Mouse (Mus musculus) heart, embryonic 11.5 days (tissue): Measurements from ENCODE around the gene Npm1. TPM values are rescaled to one million over a fixed set of nuclear protein-coding genes. Genes with fewer than 3 reads are reported as not detected.
A peak's percentile ranks its signal among the peaks of the same experiment; 100 is the strongest.

ENCODE experiments used
- ATAC-seq: fragments of 200-750 bp; cut with Nextera tagmentation; replicated peaks from 2 replicates; pipeline ENCODE4 v1.8.0; 2017; ENCODE audit warnings: moderate library complexity; ENCODE audit not compliant: insufficient number of reproducible peaks, low FRiP score, low TSS enrichment
- H3K27ac ChIP-seq: fragments of 300-500 bp; sonication (generic); 2 replicates; pipeline ENCODE4 v1.5.1; 2014; ENCODE audit warnings: mild to moderate bottlenecking, low read depth, low read length
- H3K27me3 ChIP-seq: fragments of 300-500 bp; sonication (generic); 2 replicates; pipeline ENCODE4 v1.6.1; 2014; ENCODE audit warnings: mild to moderate bottlenecking, low read length, mixed read lengths; ENCODE audit not compliant: control insufficient read depth, insufficient read depth
- H3K36me3 ChIP-seq: fragments of 300-500 bp; sonication (generic); 2 replicates; pipeline ENCODE4 v1.6.1; 2014; ENCODE audit warnings: mild to moderate bottlenecking, low read length, moderate library complexity, mixed read lengths; ENCODE audit not compliant: control insufficient read depth, insufficient read depth
- H3K4me1 ChIP-seq: fragments of 300-500 bp; sonication (generic); 2 replicates; pipeline ENCODE4 v1.6.1; 2014; ENCODE audit warnings: low read length; ENCODE audit not compliant: control insufficient read depth, insufficient read depth
- H3K4me2 ChIP-seq: fragments of 300-500 bp; sonication (generic); 2 replicates; pipeline ENCODE4 v1.6.1; 2014; ENCODE audit warnings: mild to moderate bottlenecking, moderate library complexity
- H3K4me3 ChIP-seq: fragments of 300-500 bp; sonication (generic); 2 replicates; pipeline ENCODE4 v1.5.1; 2014; ENCODE audit warnings: low read depth, low read length
- H3K9ac ChIP-seq: fragments of 300-500 bp; sonication (generic); 2 replicates; pipeline ENCODE4 v1.6.1; 2014; ENCODE audit warnings: mild to moderate bottlenecking, low read depth, low read length, moderate library complexity
- H3K9me3 ChIP-seq: fragments of 300-500 bp; sonication (generic); replicated peaks from 2 replicates; pipeline ENCODE4 v1.6.1; 2016; ENCODE audit warnings: low read length; ENCODE audit not compliant: control insufficient read depth
- WGBS: fragments of 180-500 bp; shearing (Covaris S2); extraction: QIAGEN DNeasy Blood & Tissue Kit; methylation state at CpG from one replicate; pipeline ENCODE4 v1.1.7; 2014; ENCODE audit not compliant: insufficient replicate concordance; 5-methylcytosine and 5-hydroxymethylcytosine counted together
- polyA plus RNA-seq: library from polyadenylated mRNA; unstranded; fragments of >200 nt; fragmentation: Nextera tagmentation; extraction: Ambion mirVana; gene quantifications from 2 replicates; pipeline ENCODE4 v1.2.1, GENCODE M21; 2014

Npm1 gene
- polyA plus RNA-seq, 1 experiment from 2014 or later: 689 TPM

- H3K4me2 ChIP-seq: no peak overlapping the region
- H3K9me3 ChIP-seq: no peaks in the 10 kb centered on the region
- no peak for ATAC-seq
- no peaks in the 10 kb centered on the region for H3K36me3 ChIP-seq
- no peak overlapping the region for H3K4me3 ChIP-seq
- H3K27ac ChIP-seq: no peak overlapping the region
- H3K9ac ChIP-seq: no peak overlapping the region
- no peaks in the 10 kb centered on the region for H3K4me1 ChIP-seq
- WGBS: 17% methylated on average over 9 of the region's 9 CpGs
- peaks cover 2% of the 10 kb centered on the region; the same call in 1 of the 2 replicates for H3K27me3 ChIP-seq
These were observed 7.5 kb upstream of the Npm1 start for GRCm38 (mm10) chr11:33170489-33170888.

- peak overlapping the region; percentile 97 for H3K4me3 ChIP-seq
- H3K4me2 ChIP-seq: peak overlapping the region; percentile 73
- no peaks in the 10 kb centered on the region for H3K27me3 ChIP-seq
These were observed 602 bp downstream of the Npm1 start for GRCm38 (mm10) chr11:33162211-33162997.

GRCm38 (mm10) chr11:33159741-33160140 lies 3.3 kb downstream of the Npm1 start:
- peaks cover 21% of the 10 kb centered on the region for H3K36me3 ChIP-seq
- H3K4me2 ChIP-seq: no peak overlapping the region
- no peak overlapping the region for H3K27ac ChIP-seq
- no peaks in the 10 kb centered on the region for H3K27me3 ChIP-seq
- H3K4me1 ChIP-seq: peaks cover 7% of the 10 kb centered on the region; the same call in 1 of the 2 replicates
- no peaks in the 10 kb centered on the region for H3K9me3 ChIP-seq
- no peak overlapping the region for H3K4me3 ChIP-seq
- 91% methylated on average over 3 of the region's 3 CpGs for WGBS
- ATAC-seq: no peak
- no peak overlapping the region for H3K9ac ChIP-seq

More at GRCm38 (mm10) chr11:33162211-33162997, 602 bp downstream of the Npm1 start:
- Histone ChIP-seq H3K9me3 (no peaks in the 10 kb centered on the region), H3K9ac (peak overlapping the region; percentile 97), H3K4me1 (peaks cover 7% of the 10 kb centered on the region; the same call in 1 of the 2 replicates), H3K27ac (peak overlapping the region; percentile 89), H3K36me3 (peaks cover 10% of the 10 kb centered on the region)
- whole genome bisulfite sequencing: 3% methylated on average over 50 of the region's 53 CpGs
- ATAC-seq: peak; percentile 55

GRCm38 (mm10) chr11:33157453-33158196 lies 5.4 kb downstream of the Npm1 start:
- no peak overlapping the region for H3K9ac ChIP-seq
- no peaks in the 10 kb centered on the region for H3K9me3 ChIP-seq
- peaks cover 23% of the 10 kb centered on the region for H3K36me3 ChIP-seq
- peaks cover 3% of the 10 kb centered on the region; the same call in 1 of the 2 replicates for H3K4me1 ChIP-seq
- 82% methylated on average over 2 of the region's 2 CpGs for WGBS
- H3K4me3 ChIP-seq: no peak overlapping the region
- no peak for ATAC-seq
- H3K4me2 ChIP-seq: no peak overlapping the region
- no peaks in the 10 kb centered on the region for H3K27me3 ChIP-seq
- H3K27ac ChIP-seq: no peak overlapping the region

GRCm38 (mm10) chr11:33156436-33157015 lies 6.5 kb downstream of the Npm1 start:
- Histone ChIP-seq H3K4me1 (peaks cover 3% of the 10 kb centered on the region; the same call in 1 of the 2 replicates), H3K36me3 (peaks cover 25% of the 10 kb centered on the region), H3K4me3 (no peak overlapping the region), H3K27me3 (no peaks in the 10 kb centered on the region), H3K9me3 (no peaks in the 10 kb centered on the region), H3K9ac (no peak overlapping the region), H3K4me2 (no peak overlapping the region), H3K27ac (no peak overlapping the region)
- WGBS: 84% methylated on average over 4 of the region's 4 CpGs
- no peak for ATAC-seq

- H3K36me3 ChIP-seq: peaks cover 21% of the 10 kb centered on the region
- no peak overlapping the region for H3K27ac ChIP-seq
- no peaks in the 10 kb centered on the region for H3K4me1 ChIP-seq
- H3K4me3 ChIP-seq: no peak overlapping the region
- no peak overlapping the region for H3K4me2 ChIP-seq
- H3K9me3 ChIP-seq: no peaks in the 10 kb centered on the region
- no peak overlapping the region for H3K9ac ChIP-seq
- 91% methylated on average over 3 of the region's 3 CpGs for WGBS
- no peak for ATAC-seq
- H3K27me3 ChIP-seq: no peaks in the 10 kb centered on the region
These were observed 8.5 kb downstream of the Npm1 start for GRCm38 (mm10) chr11:33154459-33154858.

- H3K9ac ChIP-seq: no peak overlapping the region
- peaks cover 21% of the 10 kb centered on the region for H3K36me3 ChIP-seq
- H3K4me2 ChIP-seq: no peak overlapping the region
- 87% methylated on average over 1 of the region's 1 CpGs for WGBS
- no peak for ATAC-seq
- H3K4me3 ChIP-seq: no peak overlapping the region
- no peak overlapping the region for H3K27ac ChIP-seq
- H3K27me3 ChIP-seq: no peaks in the 10 kb centered on the region; the same call in 1 of the 2 replicates
- peaks cover 2% of the 10 kb centered on the region for H3K4me1 ChIP-seq
- no peaks in the 10 kb centered on the region for H3K9me3 ChIP-seq
These were observed 10.0 kb downstream of the Npm1 start for GRCm38 (mm10) chr11:33152997-33153396.

- 78% methylated on average over 4 of the region's 4 CpGs for WGBS
- H3K27me3 ChIP-seq: peaks cover 12% of the 10 kb centered on the region; the same call in 1 of the 2 replicates
- no peaks in the 10 kb centered on the region for H3K9me3 ChIP-seq
- H3K4me3 ChIP-seq: no peak overlapping the region
- no peak overlapping the region for H3K9ac ChIP-seq
- ATAC-seq: no peak
- H3K27ac ChIP-seq: no peak overlapping the region
- H3K36me3 ChIP-seq: peaks cover 17% of the 10 kb centered on the region
- peaks cover 7% of the 10 kb centered on the region for H3K4me1 ChIP-seq
- no peak overlapping the region for H3K4me2 ChIP-seq
These were observed 11.2 kb downstream of the Npm1 start for GRCm38 (mm10) chr11:33151780-33152145.
